Mouse (Mus musculus) olfactory bulb, adult 2 months (tissue): ENCODE measurements around the gene Klk1b26. TPM values are rescaled to one million over a fixed set of nuclear protein-coding genes. Genes with fewer than 3 reads are reported as not detected.

Source experiments
- polyA plus RNA-seq: library from polyadenylated mRNA; stranded (reverse); fragments of >200 nt; gene quantifications from 2 replicates; pipeline ENCODE4 v1.2.4, GENCODE M21; 2012; ENCODE audit warnings: low replicate concordance; ENCODE audit not compliant: missing spikeins, insufficient read depth, insufficient read length

Gene Klk1b26
- polyA plus RNA-seq, 1 experiment, result not detected

Other genes with a start within 250 kb of the Klk1b26 start
- not detected in 2 replicates for gene Klk12, start 243.3 kb upstream of the Klk1b26 start, polyA plus RNA-seq
- gene Klk11, start 237.6 kb upstream of the Klk1b26 start, polyA plus RNA-seq, result not detected in 2 replicates
- not detected in 2 replicates for gene Klk10, start 231.1 kb upstream of the Klk1b26 start, polyA plus RNA-seq
- not detected in 2 replicates for gene Klk9, start 220.3 kb upstream of the Klk1b26 start, polyA plus RNA-seq
- gene Klk8, start 214.6 kb upstream of the Klk1b26 start, polyA plus RNA-seq, result not detected in 2 replicates
- gene Klk7, start 200.9 kb upstream of the Klk1b26 start, polyA plus RNA-seq, result not detected in 2 replicates
- not detected in 2 replicates for gene Klk6, start 187.7 kb upstream of the Klk1b26 start, polyA plus RNA-seq
- gene Klk5, start 170.2 kb upstream of the Klk1b26 start, polyA plus RNA-seq, result not detected in 2 replicates
- gene Klk4, start 131.0 kb upstream of the Klk1b26 start, polyA plus RNA-seq, result not detected in 2 replicates
- not detected in 2 replicates for gene Klk15, start 78.4 kb upstream of the Klk1b26 start, polyA plus RNA-seq
- gene Klk1b8, start 61.5 kb upstream of the Klk1b26 start, polyA plus RNA-seq, result not detected in 2 replicates
- not detected in 2 replicates for gene Klk1b1, start 45.4 kb upstream of the Klk1b26 start, polyA plus RNA-seq
- gene Klk1b9, start 36.1 kb upstream of the Klk1b26 start, polyA plus RNA-seq, result not detected in 2 replicates
- not detected in 2 replicates for gene Klk1b11, start 16.3 kb upstream of the Klk1b26 start, polyA plus RNA-seq
- not detected in 2 replicates for gene Klk1b27, start 40.1 kb downstream of the Klk1b26 start, polyA plus RNA-seq
- not detected in 2 replicates for gene Klk1b21, start 90.2 kb downstream of the Klk1b26 start, polyA plus RNA-seq
- gene Klk1b22, start 100.5 kb downstream of the Klk1b26 start, polyA plus RNA-seq, result not detected in 2 replicates
- gene Klk1b16, start 124.6 kb downstream of the Klk1b26 start, polyA plus RNA-seq, result not detected in 2 replicates
- not detected in 2 replicates for gene Klk1b24, start 176.1 kb downstream of the Klk1b26 start, polyA plus RNA-seq
- not detected in 2 replicates for gene Klk1b3, start 186.0 kb downstream of the Klk1b26 start, polyA plus RNA-seq
- not detected in 2 replicates for gene Klk1b4, start 195.3 kb downstream of the Klk1b26 start, polyA plus RNA-seq
- not detected in 2 replicates for gene Klk1b5, start 203.8 kb downstream of the Klk1b26 start, polyA plus RNA-seq
- gene Klk1, start 213.2 kb downstream of the Klk1b26 start, polyA plus RNA-seq, result not detected in 2 replicates
- gene Gm36864, start 224.0 kb downstream of the Klk1b26 start, polyA plus RNA-seq, result not detected in 2 replicates
- gene 1700028J19Rik, start 234.5 kb downstream of the Klk1b26 start, polyA plus RNA-seq, result not detected in 2 replicates
- not detected in 2 replicates for gene 2410002F23Rik, start 234.6 kb downstream of the Klk1b26 start, polyA plus RNA-seq
- not detected in 2 replicates for gene Acp4, start 245.2 kb downstream of the Klk1b26 start, polyA plus RNA-seq
- gene Gm15517, start 249.3 kb downstream of the Klk1b26 start, polyA plus RNA-seq, result not detected in 2 replicates